Mouse (Mus musculus): ENCODE results near the gene Phf7.

The Phf7 gene

DNA sequence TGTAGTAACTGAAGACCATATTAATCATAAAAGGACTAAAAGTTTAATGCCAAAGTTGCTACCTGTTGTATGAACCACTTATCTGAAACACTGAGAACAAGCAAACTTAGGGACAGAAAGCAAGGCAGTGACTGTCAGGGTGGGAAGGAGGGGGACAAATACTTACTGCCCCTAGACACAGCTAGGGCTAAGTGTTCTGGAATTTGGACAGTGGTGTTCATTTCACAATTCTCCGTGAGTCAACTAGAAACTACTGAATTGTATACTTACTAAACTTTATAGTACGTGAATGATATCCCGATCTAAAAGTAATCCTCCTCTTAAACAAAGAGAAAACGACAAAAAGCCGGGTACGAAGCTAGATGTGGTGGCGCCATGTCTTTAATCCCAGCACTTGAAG is 51.5 kb downstream of the Phf7 start:
- in situ Hi-C loops (cut with MboI, MseI): no loop called here

DNA sequence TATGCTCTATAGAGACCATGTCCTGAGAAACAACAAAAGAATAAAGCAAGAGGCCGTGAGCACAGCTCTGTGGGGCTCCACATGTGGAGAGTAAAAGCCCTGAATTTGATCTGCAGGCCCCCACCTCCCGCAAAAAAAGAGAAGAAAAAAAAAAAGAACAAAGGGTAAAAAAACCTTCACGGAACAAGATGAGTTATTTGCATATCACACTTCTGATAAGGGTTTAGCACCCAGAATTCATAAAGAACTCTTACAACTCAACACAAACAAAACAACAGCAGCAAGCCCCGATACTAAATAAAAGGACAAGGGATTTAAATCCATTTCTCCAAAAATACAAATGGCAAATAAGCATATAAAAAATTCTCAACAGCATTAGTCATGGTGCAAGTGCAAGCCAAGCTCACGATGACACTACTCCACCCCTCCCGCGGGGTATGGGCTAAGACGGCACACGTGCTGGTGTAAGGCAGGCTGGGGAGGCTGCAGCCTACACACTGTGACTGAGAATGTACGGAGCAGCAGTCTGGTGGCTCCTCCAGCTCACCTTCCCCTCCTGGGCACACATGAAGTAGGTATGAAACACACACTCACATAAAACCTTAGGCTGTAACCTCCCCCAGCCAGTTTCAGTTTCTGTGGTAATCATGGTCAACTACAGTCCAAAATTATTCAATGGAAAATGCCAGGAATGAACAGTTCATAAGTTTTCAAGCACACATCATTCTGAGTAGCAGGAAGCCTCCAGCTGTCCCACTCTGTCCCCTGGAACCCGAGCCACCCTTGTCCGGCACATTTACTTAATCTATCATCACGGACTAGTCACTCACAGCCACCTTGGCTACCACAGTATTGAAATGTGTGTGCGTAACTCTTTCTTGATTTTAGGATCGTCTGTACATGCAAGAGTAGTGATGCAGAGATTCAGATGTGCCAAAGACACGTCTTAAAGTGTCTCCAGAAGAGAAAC is 53.3 kb downstream of the Phf7 start:
- in situ Hi-C loops (cut with MboI, MseI): no loop called here

GRCm38 (mm10) chr14:31195968-31196367 is 55.1 kb downstream of the Phf7 start:
- in situ Hi-C loops (cut with MboI, MseI): no loop called here

DNA sequence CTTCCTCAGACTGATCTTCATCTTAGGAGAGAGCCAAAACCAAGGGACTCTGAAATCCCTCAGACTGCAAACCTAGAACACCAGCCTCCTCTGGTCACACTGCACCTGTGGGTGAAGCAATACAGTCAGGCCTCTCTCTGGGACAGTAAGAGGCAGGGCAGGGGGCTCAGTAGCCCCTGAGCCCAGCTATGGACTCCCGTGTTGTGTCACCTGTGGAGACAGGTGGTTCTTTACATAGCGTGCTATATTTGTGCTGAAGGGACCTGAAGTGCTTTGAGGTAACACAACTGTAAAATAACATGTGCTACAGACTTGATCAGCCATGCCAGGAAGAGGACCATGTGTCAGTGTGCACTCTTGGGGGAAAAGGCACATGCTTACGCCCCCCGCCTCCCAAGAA is 55.6 kb downstream of the Phf7 start:
- in situ Hi-C loops (cut with MboI, MseI): no loop called here

DNA sequence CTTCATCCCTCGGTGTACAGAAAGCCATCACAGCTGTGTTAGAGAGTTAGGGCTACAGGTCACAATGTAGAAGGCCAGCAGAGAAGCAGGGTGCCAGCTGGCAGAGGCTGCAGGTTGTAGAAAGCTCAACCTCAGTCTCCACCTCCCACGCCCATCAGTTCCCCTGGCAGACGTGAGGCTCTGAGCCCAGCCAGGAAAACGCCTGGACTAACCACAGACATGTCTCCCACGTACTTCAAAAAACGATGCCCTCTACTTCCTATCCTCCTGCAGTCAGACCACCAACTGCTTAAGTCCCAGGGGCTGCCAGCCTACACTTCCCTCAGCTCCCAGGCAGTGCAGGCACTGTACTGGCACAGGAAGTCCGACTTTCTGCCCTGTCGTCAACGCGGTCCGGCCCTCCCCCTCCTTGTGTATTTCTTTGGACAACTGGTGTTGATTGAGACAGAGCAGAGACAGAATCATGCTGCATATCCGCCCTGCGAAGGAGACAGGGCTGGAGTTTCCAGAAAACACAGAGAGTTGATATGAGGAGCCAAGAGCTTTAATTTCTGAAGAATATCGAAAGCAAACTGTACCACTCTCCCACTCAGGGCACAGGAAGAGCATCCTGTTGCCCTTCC is 56.1 kb downstream of the Phf7 start:
- in situ Hi-C loops (cut with MboI, MseI): no loop called here

GRCm38 (mm10) chr14:31194441-31194840 is 56.7 kb downstream of the Phf7 start:
- in situ Hi-C loops (cut with MboI, MseI): no loop called here

- in situ Hi-C loops (cut with MboI, MseI): no loop called here
These were observed 57.3 kb downstream of the Phf7 start for GRCm38 (mm10) chr14:31193791-31194190.

DNA sequence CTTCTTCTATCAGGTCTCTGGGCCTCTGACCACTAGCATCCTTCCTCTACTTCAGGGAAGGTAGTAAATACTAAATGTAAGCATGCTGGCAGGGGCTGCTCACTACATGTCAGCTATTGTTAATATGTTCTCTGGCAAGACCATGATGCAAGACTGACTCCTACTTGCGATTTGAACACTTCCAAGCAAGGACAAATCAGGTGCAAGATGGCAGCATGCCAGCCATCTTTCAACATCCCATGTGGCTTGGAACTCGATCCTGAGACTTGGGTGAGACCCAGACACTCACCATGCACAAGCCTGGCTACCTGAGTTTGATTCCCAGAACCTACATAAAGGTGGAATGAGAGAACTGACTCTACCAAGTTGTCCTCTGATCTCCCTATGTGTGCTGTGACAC is 59.2 kb downstream of the Phf7 start:
- in situ Hi-C loops (cut with MboI, MseI): no loop called here

DNA sequence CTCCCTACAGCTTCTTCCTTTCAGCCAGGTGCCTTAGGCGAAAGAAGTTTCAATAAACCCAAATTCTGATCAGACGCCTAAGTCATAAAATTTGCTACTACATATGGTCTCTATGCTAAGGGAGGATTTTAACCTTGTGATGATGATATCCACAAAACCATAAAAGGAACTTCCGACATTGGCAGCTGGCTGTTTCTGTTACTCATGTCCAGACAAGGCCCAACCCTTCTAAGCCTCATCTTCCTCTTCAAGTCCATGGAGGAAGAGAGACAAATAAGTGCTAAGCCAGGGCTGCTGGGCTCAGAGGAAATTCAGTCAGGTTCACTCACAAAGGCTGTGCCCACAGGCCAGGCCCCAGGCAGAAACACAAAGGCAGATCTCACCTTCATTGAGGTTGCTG is 61.8 kb downstream of the Phf7 start:
- in situ Hi-C loops (cut with MboI, MseI): loop anchor here (5.0 kb wide), 1 partner anchor 142 kb away; no protein-coding TSS in a partner anchor

DNA sequence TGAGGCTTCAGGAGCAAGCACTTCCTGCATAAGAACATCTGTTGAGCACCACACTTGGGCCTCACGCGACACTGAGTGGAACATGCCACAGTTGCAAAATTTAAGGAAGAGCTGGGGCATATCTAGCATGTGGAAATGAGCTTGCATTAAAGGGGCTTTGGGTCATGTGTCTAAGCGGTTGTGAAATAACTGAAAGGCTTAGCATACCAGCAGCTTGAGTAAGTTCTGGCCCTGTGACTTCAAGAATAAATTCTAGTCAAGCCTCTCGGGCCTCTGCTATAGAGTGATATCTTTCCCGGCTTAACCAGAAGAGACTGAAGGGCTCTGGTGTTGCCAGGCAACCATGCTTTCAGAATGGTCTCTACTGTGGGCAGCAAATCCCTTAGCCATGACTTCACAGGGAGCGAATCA is 62.3 kb downstream of the Phf7 start:
- in situ Hi-C loops (cut with MboI, MseI): loop anchor here (5.0 kb wide), 1 partner anchor 141 kb away; no protein-coding TSS in a partner anchor
